Mouse (Mus musculus) activated CD4-positive, CD25-positive, alpha-beta regulatory T cell, adult 4 months (primary cell): ENCODE data around the gene Zfp334. TPM values are rescaled to one million over a fixed set of nuclear protein-coding genes. Genes with fewer than 3 reads are reported as not detected.

Experiments
- polyA plus RNA-seq, 2 experiments: library from polyadenylated mRNA; unstranded; fragments of 100-300 nt; shearing (Covaris generic); gene quantifications; one replicate each; pipeline ENCODE4 v1.2.1; 2017

The Zfp334 gene
- polyA plus RNA-seq, 2 experiments from 2014 or later = 0.08 TPM; not detected in 1

Other genes starting within 250 kb of the Zfp334 start
- gene Cdh22, start 153.4 kb downstream of the Zfp334 start, polyA plus RNA-seq = not detected
- 10 to 100 TPM; 31.1 to 45.6 TPM for gene Slc35c2, start 100.4 kb downstream of the Zfp334 start, polyA plus RNA-seq
- 10 to 100 TPM; 30.4 to 35.4 TPM for gene Elmo2, start 61.8 kb downstream of the Zfp334 start, polyA plus RNA-seq
- gene Zfp663, start 19.5 kb downstream of the Zfp334 start, polyA plus RNA-seq = not detected
- gene Ocstamp, start 12.1 kb upstream of the Zfp334 start, polyA plus RNA-seq = not detected
- gene Slc13a3, start 85.0 kb upstream of the Zfp334 start, polyA plus RNA-seq = not detected
- gene Trp53rka, start 105.1 kb upstream of the Zfp334 start, polyA plus RNA-seq = 1 to 10 TPM; 3.1 to 4.6 TPM
- gene Slc2a10, start 115.5 kb upstream of the Zfp334 start, polyA plus RNA-seq = not detected
- gene Eya2, start 206.8 kb upstream of the Zfp334 start, polyA plus RNA-seq = 1 to 10 TPM; 4.7 to 8.1 TPM